Comparison of ENCODE assay signal across 12 mouse cellular contexts in genomic region chr2:132106069-132106468, GRCm38 (mm10). TPM values are rescaled to one million over a fixed set of nuclear protein-coding genes. Genes with fewer than 3 reads are reported as not detected.
DNase-seq lines count a peak whose midpoint lies in the region; ATAC-seq and TF ChIP-seq lines count a peak whose summit lies in the region.
"Had no signal": no experiment of that assay in that cellular context is flagged by ENCODE, and none has a peak within 500 bp of the region (broad histone marks: within the 10 kb centered on the region; RNA-seq: fewer than 3 reads in every experiment).

No protein-coding gene starts in this region.

- H3K4me2 ChIP-seq in intestine, embryonic 16.5 days (ENCODE audit: low read depth, low read length), result no peak overlapping the region
- no peak overlapping the region for H3K4me2 ChIP-seq in intestine, embryonic 15.5 days (replicated peaks)
- H3K4me2 ChIP-seq in heart, embryonic 16.5 days (ENCODE audit: low read depth, low read length), result no peak overlapping the region
- H3K4me2 ChIP-seq in forebrain, postnatal 0 days (ENCODE audit: low read depth), result no peak overlapping the region

- H3K4me3 ChIP-seq in intestine, embryonic 16.5 days (ENCODE audit: low read length), result no peak overlapping the region
- no peak overlapping the region for H3K4me3 ChIP-seq in intestine, embryonic 15.5 days (replicated peaks)
- no peak overlapping the region for H3K4me3 ChIP-seq in heart, embryonic 16.5 days (ENCODE audit: low read length)
- H3K4me3 ChIP-seq in forebrain, postnatal 0 days (ENCODE audit: low read depth, low read length), result no peak overlapping the region
- H3K4me3 ChIP-seq: erythroblast, embryonic 14.5 days had no signal

- TF ChIP-seq CTCF in forebrain, postnatal 0 days (IDR thresholded peaks at IDR 0.05; ENCODE audit: low read depth), result no peak

- no peaks in the 10 kb centered on the region for H3K27me3 ChIP-seq in intestine, embryonic 16.5 days (replicated peaks; ENCODE audit: control insufficient read depth, insufficient read depth, low read length)
- no peaks in the 10 kb centered on the region for H3K27me3 ChIP-seq in intestine, embryonic 15.5 days (replicated peaks)
- H3K27me3 ChIP-seq in heart, embryonic 16.5 days (ENCODE audit: control insufficient read depth, insufficient read depth, low read length), result no peaks in the 10 kb centered on the region
- H3K27me3 ChIP-seq in forebrain, postnatal 0 days (ENCODE audit: insufficient read depth, low read length), result no peaks in the 10 kb centered on the region

- ATAC-seq in intestine, embryonic 16.5 days, result no peak
- ATAC-seq in intestine, embryonic 15.5 days, result no peak; the same call in 1 of the 2 replicates
- no peak for ATAC-seq in heart, embryonic 16.5 days (replicated peaks; ENCODE audit: extremely low read depth, insufficient read depth, low FRiP score)
- ATAC-seq in cerebellum, adult (ENCODE audit: insufficient number of reproducible peaks, low FRiP score, low TSS enrichment), result no peak
- ATAC-seq in forebrain, postnatal 0 days, result no peak

- DNase-seq in NIH3T3 (ENCODE audit: low read depth), result peak; percentile 72
- DNase-seq in adrenal gland, postnatal 36 days, result peak; percentile 76 to 84
- DNase-seq in testis, postnatal 10 days (ENCODE audit: low spot score), result no peak
- DNase-seq in forebrain, postnatal 0 days, result no peak
- DNase-seq: cerebellum, adult 8-10 months; kidney, adult 18-20 months; layer of hippocampus, adult 9-11 months had no signal

- H3K4me1 ChIP-seq in intestine, embryonic 16.5 days (ENCODE audit: control insufficient read depth, insufficient read depth, low read length), result 0 out of 2 replicates have a peak, but pooled peaks cover 2% of the 10 kb centered on the region
- H3K4me1 ChIP-seq in intestine, embryonic 15.5 days (replicated peaks), result peaks cover 5% of the 10 kb centered on the region; the same call in 1 of the 2 replicates
- peaks cover 47% of the 10 kb centered on the region for H3K4me1 ChIP-seq in heart, embryonic 16.5 days (ENCODE audit: control insufficient read depth, insufficient read depth, low read length)
- no peaks in the 10 kb centered on the region for H3K4me1 ChIP-seq in forebrain, postnatal 0 days (ENCODE audit: insufficient read depth)

- H3K27ac ChIP-seq in intestine, embryonic 16.5 days (ENCODE audit: low read length), result 0 out of 2 replicates have a peak overlapping the region, but pooled peaks have one; percentile 5
- no peak overlapping the region for H3K27ac ChIP-seq in intestine, embryonic 15.5 days
- peak overlapping the region; percentile 51 for H3K27ac ChIP-seq in heart, embryonic 16.5 days (ENCODE audit: low read length)
- H3K27ac ChIP-seq in forebrain, postnatal 0 days (ENCODE audit: low read depth, low read length), result no peak overlapping the region

- 0 out of 2 replicates have a peak, but pooled peaks cover 4% of the 10 kb centered on the region for H3K36me3 ChIP-seq in intestine, embryonic 16.5 days (ENCODE audit: control insufficient read depth, insufficient read depth, low read length)
- no peaks in the 10 kb centered on the region for H3K36me3 ChIP-seq in intestine, embryonic 15.5 days
- H3K36me3 ChIP-seq in heart, embryonic 16.5 days (ENCODE audit: control insufficient read depth, insufficient read depth), result no peaks in the 10 kb centered on the region
- H3K36me3 ChIP-seq in forebrain, postnatal 0 days (ENCODE audit: insufficient read depth), result no peaks in the 10 kb centered on the region

- no peaks in the 10 kb centered on the region for H3K9me3 ChIP-seq in intestine, embryonic 16.5 days (ENCODE audit: control insufficient read depth, low read length)
- H3K9me3 ChIP-seq in intestine, embryonic 15.5 days, result no peaks in the 10 kb centered on the region
- no peaks in the 10 kb centered on the region for H3K9me3 ChIP-seq in heart, embryonic 16.5 days (replicated peaks; ENCODE audit: control insufficient read depth, low read length)
- no peaks in the 10 kb centered on the region for H3K9me3 ChIP-seq in forebrain, postnatal 0 days (ENCODE audit: low read length)

- no peak overlapping the region for H3K9ac ChIP-seq in intestine, embryonic 16.5 days (ENCODE audit: low read depth, low read length)
- H3K9ac ChIP-seq in intestine, embryonic 15.5 days, result no peak overlapping the region
- H3K9ac ChIP-seq in heart, embryonic 16.5 days (ENCODE audit: low read length), result no peak overlapping the region
- H3K9ac ChIP-seq in forebrain, postnatal 0 days, result no peak overlapping the region

- 56% methylated on average over 5 of the region's 5 CpGs for WGBS in intestine, embryonic 16.5 days
- WGBS in intestine, embryonic 15.5 days, result 58% methylated on average over 5 of the region's 5 CpGs
- whole genome bisulfite sequencing in heart, embryonic 16.5 days, result 44% methylated on average over 5 of the region's 5 CpGs
- WGBS in forebrain, postnatal 0 days, result 54% methylated on average over 5 of the region's 5 CpGs

RNA-seq across cellular contexts. Expression of gene Slc23a2, which starts 38.8 kb away (rescaled TPM):
- 12.0 and 13.5 TPM in 2 replicates for polyA plus RNA-seq in intestine, embryonic 16.5 days (2015; fragmentation: Nextera tagmentation; extraction: Ambion mirVana)
- polyA plus RNA-seq in intestine, embryonic 15.5 days (2015; fragmentation: Nextera tagmentation; extraction: Ambion mirVana), result 12.8 and 13.0 TPM in 2 replicates
- 100 to 1,000 TPM in 1 of 2 experiments, 10 to 100 TPM in 1; 85.9 to 282 TPM for total RNA-seq in adrenal gland, postnatal 36 days (2021)
- polyA plus RNA-seq in heart, embryonic 16.5 days (2015; fragmentation: Nextera tagmentation; extraction: Ambion mirVana), result 9.5 and 10.4 TPM in 2 replicates
- total RNA-seq in forebrain, postnatal 0 days (2014; rRNA removed), result 49.2 and 57.2 TPM in 2 replicates
- polyA plus RNA-seq in forebrain, postnatal 0 days (2015; fragmentation: Nextera tagmentation; extraction: Ambion mirVana), result 29.0 and 36.2 TPM in 2 replicates
- polyA plus RNA-seq: erythroblast, embryonic 14.5 days had no signal

Comparison
In these comparisons a context has a peak if more than half of its experiments do, and no peak if none do; other contexts are left out.
1. H3K27ac ChIP-seq: peak in intestine, embryonic 16.5 days (single experiment) and heart, embryonic 16.5 days (single experiment); none in intestine, embryonic 15.5 days (single experiment) and forebrain, postnatal 0 days (single experiment).
2. DNase-seq: peak in NIH3T3 (single experiment) and adrenal gland, postnatal 36 days (2 of 2); none in testis, postnatal 10 days (single experiment) and forebrain, postnatal 0 days (single experiment).